Comparison of ENCODE assay signal across 9 mouse cellular contexts in genomic region chr6:143020647-143021046, GRCm38 (mm10). TPM values are rescaled to one million over a fixed set of nuclear protein-coding genes. Genes with fewer than 3 reads are reported as not detected.
DNase-seq lines count a peak whose midpoint lies in the region; ATAC-seq and TF ChIP-seq lines count a peak whose summit lies in the region.
"Had no signal": no experiment of that assay in that cellular context is flagged by ENCODE, and none has a peak within 500 bp of the region (broad histone marks: within the 10 kb centered on the region; RNA-seq: fewer than 3 reads in every experiment).

No protein-coding gene starts in this region.

- no peaks in the 10 kb centered on the region for H3K4me1 ChIP-seq in lung, postnatal 0 days (ENCODE audit: insufficient read depth, low read depth, low read length)

- DNase-seq in cerebellum, adult 9-10 months: peak; percentile 24
- DNase-seq in cerebellum, postnatal 36 days: no peak
- DNase-seq in lung, postnatal 0 days (ENCODE audit: low spot score): peak; percentile 26
- DNase-seq in lung, postnatal 4 days: no peak
- peak; percentile 5 for DNase-seq in embryo, embryonic 11.5 days (ENCODE audit: low read depth, low spot score)
- DNase-seq in retina, postnatal 7 days (ENCODE audit: low read depth, low spot score): peak; percentile 14
- no peak for DNase-seq in gastrocnemius, adult 8-10 months (ENCODE audit: low spot score in 2 of 2)
- no peak for DNase-seq in right cerebral cortex, adult 18-20 months
- DNase-seq: kidney, adult 11 months had no signal

- 0 out of 2 replicates have a peak, but pooled peaks cover 4% of the 10 kb centered on the region for H3K36me3 ChIP-seq in lung, postnatal 0 days (ENCODE audit: insufficient read depth, low read length)

- no peak; the same call in 1 of the 2 replicates for ATAC-seq in lung, postnatal 0 days

- no peak for TF ChIP-seq EP300 in lung, postnatal 0 days (IDR thresholded peaks at IDR 0.05)

- TF ChIP-seq CTCF in lung, postnatal 0 days (IDR thresholded peaks at IDR 0.05): peak; percentile 59

- H3K9ac ChIP-seq in lung, postnatal 0 days (replicated peaks; ENCODE audit: low read depth): no peak overlapping the region

- WGBS in lung, postnatal 0 days: 74% methylated on average over 5 of the region's 5 CpGs

- no peak overlapping the region for H3K4me3 ChIP-seq in lung, postnatal 0 days (ENCODE audit: low read depth, low read length)

- no peaks in the 10 kb centered on the region for H3K27me3 ChIP-seq in lung, postnatal 0 days (replicated peaks; ENCODE audit: insufficient read depth, low read length)

- H3K4me2 ChIP-seq in lung, postnatal 0 days (replicated peaks; ENCODE audit: low read depth, low read length): no peak overlapping the region

- no peak overlapping the region for H3K27ac ChIP-seq in lung, postnatal 0 days (ENCODE audit: low read length)

- H3K9me3 ChIP-seq in lung, postnatal 0 days (ENCODE audit: low read length): no peaks in the 10 kb centered on the region

RNA-seq across cellular contexts. Expression of gene St8sia1, which starts 56.4 kb away (rescaled TPM):
- 0.11 and 0.23 TPM in 2 replicates for polyA plus RNA-seq in lung, postnatal 0 days (2015; fragmentation: Nextera tagmentation; extraction: Ambion mirVana)
- total RNA-seq in gastrocnemius, adult 8-10 months (2022): under 1 TPM; 0.08 to 0.19 (median 0.13) TPM

Comparison
In these comparisons a context has a peak if more than half of its experiments do, and no peak if none do; other contexts are left out.
1. DNase-seq: peak in cerebellum, adult 9-10 months (single experiment), lung, postnatal 0 days (single experiment), embryo, embryonic 11.5 days (single experiment) and retina, postnatal 7 days (single experiment); none in cerebellum, postnatal 36 days (0 of 2), lung, postnatal 4 days (0 of 2), gastrocnemius, adult 8-10 months (0 of 2) and right cerebral cortex, adult 18-20 months (single experiment).